Mouse (Mus musculus): ENCODE measurements around the gene Itsn1.

Gene Itsn1

GRCm38 (mm10) chr16:91811876-91812275 lies 82.8 kb downstream of the Itsn1 start:
- DNase-seq (ENCODE audit: low read depth, low spot score) = no peak

- DNase-seq (ENCODE audit: low read depth, low spot score) = no peak
Observed at GRCm38 (mm10) chr16:91813543-91813942, 84.5 kb downstream of the Itsn1 start.

- DNase-seq (ENCODE audit: low read depth, low spot score) = peak; percentile 71
Observed at GRCm38 (mm10) chr16:91815067-91815466, 86.0 kb downstream of the Itsn1 start.

- DNase-seq (ENCODE audit: low read depth, low spot score) = no peak
Observed at GRCm38 (mm10) chr16:91820299-91820698, 91.2 kb downstream of the Itsn1 start.

GRCm38 (mm10) chr16:91822325-91822724 lies 93.2 kb downstream of the Itsn1 start:
- no peak for DNase-seq (ENCODE audit: low read depth, low spot score)

GRCm38 (mm10) chr16:91822759-91823158 lies 93.7 kb downstream of the Itsn1 start:
- DNase-seq (ENCODE audit: low read depth, low spot score) = no peak

GRCm38 (mm10) chr16:91825774-91826325 lies 96.8 kb downstream of the Itsn1 start:
- DNase-seq (ENCODE audit: low read depth, low spot score) = no peak

- no peak for DNase-seq (ENCODE audit: low read depth, low spot score)
Observed at GRCm38 (mm10) chr16:91826893-91827292, 97.8 kb downstream of the Itsn1 start.

- no peak for DNase-seq (ENCODE audit: low read depth, low spot score)
Observed at GRCm38 (mm10) chr16:91827456-91827855, 98.4 kb downstream of the Itsn1 start.

- no peak for DNase-seq (ENCODE audit: low read depth, low spot score)
Observed at GRCm38 (mm10) chr16:91828160-91828559, 99.1 kb downstream of the Itsn1 start.

GRCm38 (mm10) chr16:91828603-91829002 lies 99.5 kb downstream of the Itsn1 start:
- DNase-seq (ENCODE audit: low read depth, low spot score) = no peak

- DNase-seq (ENCODE audit: low read depth, low spot score) = no peak
Observed at GRCm38 (mm10) chr16:91829121-91829520, 100.0 kb downstream of the Itsn1 start.

- no peak for DNase-seq (ENCODE audit: low read depth, low spot score)
Observed at GRCm38 (mm10) chr16:91830260-91830659, 101.2 kb downstream of the Itsn1 start.

- DNase-seq (ENCODE audit: low read depth, low spot score) = no peak
Observed at GRCm38 (mm10) chr16:91833121-91833520, 104.0 kb downstream of the Itsn1 start.

GRCm38 (mm10) chr16:91833558-91833957 lies 104.5 kb downstream of the Itsn1 start:
- DNase-seq (ENCODE audit: low read depth, low spot score) = no peak

GRCm38 (mm10) chr16:91833981-91834380 lies 104.9 kb downstream of the Itsn1 start:
- DNase-seq (ENCODE audit: low read depth, low spot score) = no peak

- DNase-seq (ENCODE audit: low read depth, low spot score) = no peak
Observed at GRCm38 (mm10) chr16:91835790-91836189, 106.7 kb downstream of the Itsn1 start.

GRCm38 (mm10) chr16:91836592-91837557 lies 107.8 kb downstream of the Itsn1 start:
- DNase-seq (ENCODE audit: low read depth, low spot score) = no peak

- DNase-seq (ENCODE audit: low read depth, low spot score) = no peak
Observed at GRCm38 (mm10) chr16:91837558-91838041, 108.5 kb downstream of the Itsn1 start.

- DNase-seq (ENCODE audit: low read depth, low spot score) = no peak
Observed at GRCm38 (mm10) chr16:91838771-91839170, 109.7 kb downstream of the Itsn1 start.

- no peak for DNase-seq (ENCODE audit: low read depth, low spot score)
Observed at GRCm38 (mm10) chr16:91839462-91839861, 110.4 kb downstream of the Itsn1 start.

GRCm38 (mm10) chr16:91841026-91841630 lies 112.0 kb downstream of the Itsn1 start:
- no peak for DNase-seq (ENCODE audit: low read depth, low spot score)
